Mouse (Mus musculus) lung, embryonic 16.5 days (tissue): ENCODE measurements at regions not wholly inside any gene's neighbourhood (a gene's known extent, or its start where the extent isn't known, plus 50 kb on each side); places are given as distances from the start of the nearest gene placed in this dataset.

ENCODE experiments used
- ATAC-seq: fragments of 200-750 bp; cut with Nextera tagmentation; 2 replicates; pipeline ENCODE4 v1.8.0; 2017; ENCODE audit warnings: low read depth, mild to moderate bottlenecking, moderate library complexity
- H3K27ac ChIP-seq: fragments of 300-500 bp; sonication (generic); 2 replicates; pipeline ENCODE4 v1.5.1; 2014; ENCODE audit warnings: mild to moderate bottlenecking, control low read depth, low read length
- H3K27me3 ChIP-seq: fragments of 300-500 bp; sonication (generic); 2 replicates; pipeline ENCODE4 v1.6.1; 2014; ENCODE audit warnings: low read depth, low read length, mixed read lengths; ENCODE audit not compliant: control insufficient read depth, insufficient read depth
- H3K36me3 ChIP-seq: fragments of 300-500 bp; sonication (generic); 2 replicates; pipeline ENCODE4 v1.6.1; 2014; ENCODE audit warnings: low read length; ENCODE audit not compliant: control insufficient read depth, insufficient read depth
- H3K4me1 ChIP-seq: fragments of 300-500 bp; sonication (generic); replicated peaks from 2 replicates; pipeline ENCODE4 v1.6.1; 2014; ENCODE audit warnings: low read length, mixed read lengths; ENCODE audit not compliant: control insufficient read depth, insufficient read depth
- H3K4me2 ChIP-seq: fragments of 300-500 bp; sonication (generic); 2 replicates; pipeline ENCODE4 v1.6.1; 2014; ENCODE audit warnings: low read depth, low read length, control low read depth
- H3K4me3 ChIP-seq: fragments of 300-500 bp; sonication (generic); 2 replicates; pipeline ENCODE4 v1.5.1; 2014; ENCODE audit warnings: mild to moderate bottlenecking, low read length, control low read depth
- H3K9ac ChIP-seq: fragments of 300-500 bp; sonication (generic); 2 replicates; pipeline ENCODE4 v1.6.1; 2014; ENCODE audit warnings: low read length, control low read depth
- H3K9me3 ChIP-seq: fragments of 300-500 bp; sonication (generic); 2 replicates; pipeline ENCODE4 v1.6.1; 2016; ENCODE audit warnings: low read length; ENCODE audit not compliant: control insufficient read depth
- WGBS: fragments of 180-500 bp; shearing (Covaris S2); extraction: QIAGEN DNeasy Blood & Tissue Kit; methylation state at CpG from one replicate; pipeline ENCODE4 v1.1.7; 2014; 5-methylcytosine and 5-hydroxymethylcytosine counted together

- H3K27ac ChIP-seq: no peak overlapping the region
- H3K4me2 ChIP-seq: no peak overlapping the region
- H3K27me3 ChIP-seq: no peaks in the 10 kb centered on the region
- H3K9me3 ChIP-seq: no peaks in the 10 kb centered on the region
- no peaks in the 10 kb centered on the region for H3K4me1 ChIP-seq
- no peaks in the 10 kb centered on the region for H3K36me3 ChIP-seq
- no peak overlapping the region for H3K9ac ChIP-seq
- whole genome bisulfite sequencing: 68% methylated on average over 4 of the region's 4 CpGs
- H3K4me3 ChIP-seq: no peak overlapping the region
- no peak for ATAC-seq
These were observed 514.4 kb downstream of the Tox3 start for GRCm38 (mm10) chr8:89833715-89834114.

DNA sequence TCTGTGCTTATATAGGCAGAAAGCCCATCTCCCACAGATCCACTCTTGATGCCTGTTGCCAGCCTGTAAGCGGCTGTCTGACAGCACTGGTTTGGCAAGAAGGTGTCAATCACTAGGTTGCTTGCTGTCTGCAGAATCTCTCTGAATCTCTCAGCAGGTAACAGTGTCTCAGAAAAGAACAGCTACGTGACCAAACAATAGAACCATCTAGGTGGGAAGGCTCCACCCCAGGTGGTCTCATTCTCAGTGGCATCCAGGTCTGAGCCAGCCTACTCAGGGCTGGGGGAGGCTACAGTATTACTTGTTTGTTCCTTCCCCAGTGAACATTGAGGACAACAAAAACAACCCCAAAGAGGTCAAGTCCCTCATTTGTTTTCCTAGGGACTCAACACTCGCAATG, 523.6 kb downstream of the Tox3 start:
- Histone ChIP-seq H3K4me1 (no peaks in the 10 kb centered on the region), H3K4me2 (no peak overlapping the region), H3K36me3 (no peaks in the 10 kb centered on the region), H3K27me3 (no peaks in the 10 kb centered on the region), H3K9ac (no peak overlapping the region), H3K27ac (no peak overlapping the region), H3K4me3 (no peak overlapping the region), H3K9me3 (no peaks in the 10 kb centered on the region)
- 35% methylated on average over 3 of the region's 3 CpGs for WGBS
- no peak for ATAC-seq

DNA sequence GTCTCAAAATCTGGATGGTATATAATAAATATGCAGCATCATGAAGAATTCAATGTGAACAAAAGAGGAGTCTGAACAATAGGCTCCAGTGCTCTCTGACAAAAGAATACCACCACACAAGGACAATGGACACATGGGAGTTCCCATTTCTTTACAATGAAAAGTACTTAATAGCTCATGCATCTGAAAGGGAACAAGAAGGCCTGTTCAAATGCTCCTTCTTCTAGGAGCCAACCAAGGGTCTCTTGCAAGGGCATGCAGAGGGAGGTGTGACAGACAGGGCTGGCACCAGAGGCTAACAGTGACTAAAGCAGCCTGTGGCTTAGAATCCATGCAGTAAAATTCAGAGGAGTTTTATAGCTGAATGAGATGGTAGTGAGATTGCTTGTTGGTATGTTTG, 524.5 kb downstream of the Tox3 start:
- Histone ChIP-seq H3K9ac (no peak overlapping the region), H3K9me3 (no peaks in the 10 kb centered on the region), H3K36me3 (no peaks in the 10 kb centered on the region), H3K4me1 (no peaks in the 10 kb centered on the region), H3K4me2 (no peak overlapping the region), H3K27ac (no peak overlapping the region), H3K27me3 (no peaks in the 10 kb centered on the region), H3K4me3 (no peak overlapping the region)
- no peak for ATAC-seq

- Histone ChIP-seq H3K27ac (no peak overlapping the region), H3K27me3 (no peaks in the 10 kb centered on the region), H3K9me3 (no peaks in the 10 kb centered on the region), H3K4me3 (no peak overlapping the region), H3K4me2 (no peak overlapping the region), H3K4me1 (no peaks in the 10 kb centered on the region), H3K36me3 (no peaks in the 10 kb centered on the region), H3K9ac (no peak overlapping the region)
- no peak for ATAC-seq
- WGBS: 78% methylated on average over 4 of the region's 4 CpGs
These were observed 536.0 kb downstream of the Tox3 start for GRCm38 (mm10) chr8:89812036-89812711.

- H3K4me3 ChIP-seq: no peak overlapping the region
- no peak overlapping the region for H3K4me2 ChIP-seq
- no peak overlapping the region for H3K9ac ChIP-seq
- no peak overlapping the region for H3K27ac ChIP-seq
- H3K9me3 ChIP-seq: no peaks in the 10 kb centered on the region
- H3K36me3 ChIP-seq: no peaks in the 10 kb centered on the region
- peaks cover 6% of the 10 kb centered on the region; the same call in 1 of the 2 replicates for H3K27me3 ChIP-seq
- WGBS: 68% methylated on average over 10 of the region's 10 CpGs
- ATAC-seq: no peak
- H3K4me1 ChIP-seq: no peaks in the 10 kb centered on the region
These were observed 559.8 kb downstream of the Tox3 start for GRCm38 (mm10) chr8:89788296-89788695.

- 50% methylated on average over 17 of the region's 17 CpGs for WGBS
- no peak for ATAC-seq
- Histone ChIP-seq H3K27me3 (peaks cover 6% of the 10 kb centered on the region; the same call in 1 of the 2 replicates), H3K4me1 (no peaks in the 10 kb centered on the region), H3K27ac (no peak overlapping the region), H3K9ac (no peak overlapping the region), H3K36me3 (no peaks in the 10 kb centered on the region), H3K4me2 (no peak overlapping the region), H3K4me3 (no peak overlapping the region), H3K9me3 (no peaks in the 10 kb centered on the region)
These were observed 560.9 kb downstream of the Tox3 start for GRCm38 (mm10) chr8:89787050-89787905.

GRCm38 (mm10) chr8:89785011-89785410, 563.1 kb downstream of the Tox3 start:
- 0 out of 2 replicates have a peak, but pooled peaks have one; percentile 49 for ATAC-seq
- H3K36me3 ChIP-seq: no peaks in the 10 kb centered on the region
- H3K9ac ChIP-seq: no peak overlapping the region
- no peaks in the 10 kb centered on the region for H3K9me3 ChIP-seq
- 19% methylated on average over 7 of the region's 7 CpGs for WGBS
- H3K27me3 ChIP-seq: peaks cover 6% of the 10 kb centered on the region; the same call in 1 of the 2 replicates
- no peak overlapping the region for H3K4me2 ChIP-seq
- no peak overlapping the region for H3K4me3 ChIP-seq
- no peak overlapping the region for H3K27ac ChIP-seq
- H3K4me1 ChIP-seq: no peaks in the 10 kb centered on the region

DNA sequence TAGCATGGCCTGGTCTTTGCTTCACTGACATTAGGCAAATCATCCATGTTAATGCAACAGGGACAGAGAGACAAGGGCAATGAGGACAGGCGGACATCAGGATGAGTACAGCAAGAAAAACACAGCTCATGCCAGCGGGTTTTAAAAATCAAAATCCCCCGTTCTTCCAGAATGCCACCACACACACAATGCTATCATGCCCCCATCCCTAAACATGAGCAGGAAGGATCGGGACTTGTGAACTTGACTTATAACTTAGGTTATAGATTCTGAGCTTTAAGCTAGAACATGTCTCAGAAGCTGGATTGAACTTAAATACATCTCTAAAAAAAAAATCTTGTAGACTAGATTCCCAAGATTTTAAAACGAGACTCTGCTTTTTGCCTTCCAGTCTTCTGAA, 564.8 kb downstream of the Tox3 start:
- H3K27me3 ChIP-seq: peaks cover 6% of the 10 kb centered on the region; the same call in 1 of the 2 replicates
- no peak overlapping the region for H3K9ac ChIP-seq
- H3K4me2 ChIP-seq: no peak overlapping the region
- no peak overlapping the region for H3K27ac ChIP-seq
- ATAC-seq: no peak
- no peaks in the 10 kb centered on the region for H3K36me3 ChIP-seq
- no peaks in the 10 kb centered on the region for H3K9me3 ChIP-seq
- H3K4me1 ChIP-seq: no peaks in the 10 kb centered on the region
- WGBS: 67% methylated on average over 5 of the region's 5 CpGs
- no peak overlapping the region for H3K4me3 ChIP-seq

DNA sequence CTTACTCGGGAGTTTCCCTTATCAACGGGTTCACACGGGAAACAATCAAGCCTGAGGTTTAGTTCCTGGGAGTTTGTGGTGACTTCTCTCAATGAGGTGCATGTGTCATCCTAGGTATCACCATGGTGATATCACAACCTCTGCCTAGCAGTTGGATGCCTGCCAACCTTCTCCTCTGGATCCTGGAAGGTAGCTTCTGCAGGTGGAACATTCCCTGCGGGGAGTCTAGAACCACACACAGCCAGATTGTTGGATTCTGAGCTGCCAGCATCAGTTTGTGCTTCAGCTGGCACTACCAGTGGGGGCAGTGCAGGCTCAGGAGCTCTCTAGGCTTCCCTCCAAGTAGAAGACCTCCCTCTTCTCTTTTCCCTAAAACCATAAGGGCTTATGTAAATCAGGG, 581.8 kb downstream of the Tox3 start:
- ATAC-seq: no peak
- Histone ChIP-seq H3K9ac (no peak overlapping the region), H3K9me3 (no peaks in the 10 kb centered on the region), H3K27me3 (no peaks in the 10 kb centered on the region), H3K4me2 (no peak overlapping the region), H3K27ac (no peak overlapping the region), H3K4me3 (no peak overlapping the region), H3K4me1 (no peaks in the 10 kb centered on the region), H3K36me3 (no peaks in the 10 kb centered on the region)
- WGBS: 42% methylated on average over 4 of the region's 4 CpGs
